Mouse (Mus musculus): ENCODE data around the gene Ahnak2. TPM values are rescaled to one million over a fixed set of nuclear protein-coding genes. Genes with fewer than 3 reads are reported as not detected.

Ahnak2 gene
- polyA plus RNA-seq, 1 experiment from 2014 or later = 0.25 TPM

DNA sequence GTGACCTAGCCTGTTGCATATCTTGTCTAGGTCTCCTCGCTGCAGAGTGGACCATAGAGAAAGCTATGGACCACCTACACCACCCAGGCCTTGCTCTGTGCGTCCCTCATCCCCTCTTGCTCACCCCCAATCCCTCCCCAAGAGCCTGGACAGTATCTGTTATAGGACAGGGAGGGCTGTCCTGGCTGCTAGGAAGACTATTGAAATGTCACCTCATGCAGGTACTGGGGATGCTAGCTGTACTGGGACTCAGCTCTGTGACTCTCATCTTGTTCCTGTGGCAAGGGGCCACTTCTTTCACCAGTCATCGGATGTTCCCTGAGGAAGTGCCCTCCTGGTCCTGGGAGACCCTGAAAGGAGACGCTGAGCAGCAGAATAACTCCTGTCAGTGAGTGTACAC is 39.3 kb downstream of the Ahnak2 start:
- H3K9ac ChIP-seq = no peak overlapping the region
- no peaks in the 10 kb centered on the region for H3K4me1 ChIP-seq
- H3K4me3 ChIP-seq = no peak overlapping the region
- H3K9me3 ChIP-seq (replicated peaks) = no peaks in the 10 kb centered on the region
- no peaks in the 10 kb centered on the region for H3K27me3 ChIP-seq
- H3K4me2 ChIP-seq = no peak overlapping the region
- ATAC-seq = no peak
- no peaks in the 10 kb centered on the region for H3K36me3 ChIP-seq (ENCODE audit: poor library complexity, severe bottlenecking)
- 79% methylated on average over 4 of the region's 4 CpGs for WGBS
- H3K27ac ChIP-seq = no peak overlapping the region

DNA sequence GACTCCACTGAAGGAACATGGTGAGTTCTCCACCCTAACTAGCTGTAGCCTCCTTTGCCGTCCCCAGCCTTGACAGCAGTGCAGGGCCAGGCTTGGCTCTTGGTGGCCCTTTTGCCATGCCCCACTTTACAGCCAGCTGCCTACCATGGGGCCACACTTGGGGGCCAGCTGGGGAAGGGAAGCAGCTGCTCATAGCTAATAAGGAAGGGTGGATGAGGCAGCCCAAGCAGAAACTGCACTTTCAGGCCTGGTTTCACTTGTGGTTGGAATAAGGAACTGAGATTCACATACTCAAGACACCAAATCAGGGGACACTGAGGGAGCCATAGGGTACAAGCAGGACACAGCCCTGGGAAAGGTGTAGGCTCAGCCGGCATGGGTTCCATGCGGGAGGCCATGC is 40.4 kb downstream of the Ahnak2 start:
- 86% methylated on average over 3 of the region's 3 CpGs for WGBS
- no peak for ATAC-seq
- Histone ChIP-seq H3K9ac (no peak overlapping the region), H3K27ac (no peak overlapping the region), H3K4me1 (no peaks in the 10 kb centered on the region), H3K36me3 (ENCODE audit: poor library complexity, severe bottlenecking) (no peaks in the 10 kb centered on the region), H3K4me3 (no peak overlapping the region), H3K9me3 (replicated peaks) (no peaks in the 10 kb centered on the region), H3K4me2 (no peak overlapping the region), H3K27me3 (no peaks in the 10 kb centered on the region)

DNA sequence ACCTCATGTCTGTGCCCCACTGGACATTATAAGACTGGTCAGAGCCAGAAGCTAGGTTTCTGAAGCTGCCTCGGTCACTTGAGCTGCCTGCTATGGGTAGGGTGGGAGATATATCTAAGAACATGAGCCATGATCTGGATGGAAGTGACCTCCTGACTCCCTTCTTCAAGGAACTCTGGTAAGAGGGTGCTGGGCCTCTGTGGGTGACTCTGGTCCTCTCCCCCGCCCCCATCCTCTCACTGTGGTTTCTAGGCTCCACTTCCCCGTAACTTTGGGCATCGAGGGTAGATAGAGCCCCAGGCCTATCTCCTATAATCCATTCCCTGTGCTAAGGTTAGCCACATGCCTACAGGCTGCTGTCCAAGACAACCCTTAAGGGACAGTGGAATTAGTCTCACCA is 41.0 kb downstream of the Ahnak2 start:
- Histone ChIP-seq H3K4me2 (no peak overlapping the region), H3K4me3 (no peak overlapping the region), H3K9ac (no peak overlapping the region), H3K9me3 (replicated peaks) (no peaks in the 10 kb centered on the region), H3K36me3 (ENCODE audit: poor library complexity, severe bottlenecking) (no peaks in the 10 kb centered on the region), H3K27ac (no peak overlapping the region), H3K4me1 (no peaks in the 10 kb centered on the region), H3K27me3 (no peaks in the 10 kb centered on the region)
- no peak for ATAC-seq
- 86% methylated on average over 4 of the region's 4 CpGs for WGBS

DNA sequence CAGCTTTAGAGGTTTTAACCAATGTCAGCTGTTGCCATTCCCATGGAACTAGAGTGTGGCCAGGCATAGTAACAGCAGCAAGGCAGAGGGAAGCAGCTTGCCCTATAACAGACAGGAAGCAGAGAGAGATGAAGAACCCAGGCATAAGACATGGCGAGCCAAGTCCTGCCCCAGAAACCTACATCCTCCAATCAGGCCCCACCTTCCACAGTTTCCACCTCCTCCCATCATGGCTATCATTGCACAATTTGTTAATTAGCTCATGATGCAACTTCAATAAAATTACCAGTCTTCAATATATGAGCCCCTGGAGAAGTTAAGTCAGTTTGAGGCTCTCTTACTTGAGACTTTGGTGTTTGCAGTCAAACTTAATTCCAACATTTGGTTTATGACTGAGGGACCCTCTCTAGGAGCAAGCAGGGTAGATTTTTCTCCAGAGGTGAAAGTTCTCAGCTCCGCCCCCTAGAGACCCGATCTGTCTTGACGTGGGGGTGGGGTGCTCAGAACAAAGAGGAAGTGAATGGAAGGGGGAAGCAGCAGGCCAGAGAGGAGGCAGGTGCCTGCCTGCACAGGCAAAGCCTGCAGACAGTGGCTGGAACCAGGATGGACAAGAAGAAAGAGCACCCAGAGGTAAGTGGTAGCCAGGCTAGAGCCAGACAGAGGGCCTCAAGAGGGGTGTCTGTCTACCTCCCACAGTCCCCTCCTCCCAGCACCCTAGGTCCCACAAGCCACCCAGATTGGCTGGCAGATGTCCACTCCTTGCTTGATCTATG is 42.1 kb downstream of the Ahnak2 start, which contains the start of gene Pld4:
TSS of gene Pld4 (plus strand) at position 502 of the 773 bp plus-strand sequence.
- H3K36me3 ChIP-seq (ENCODE audit: poor library complexity, severe bottlenecking) = no peaks in the 10 kb centered on the region
- no peaks in the 10 kb centered on the region for H3K27me3 ChIP-seq
- H3K4me3 ChIP-seq = no peak within 1 kb of the TSS
- H3K27ac ChIP-seq = no peak within 1 kb of the TSS
- ATAC-seq = no peak
- H3K4me1 ChIP-seq = no peaks in the 10 kb centered on the region
- 46% methylated on average over 4 of the region's 4 CpGs for WGBS
- H3K9me3 ChIP-seq (replicated peaks) = no peaks in the 10 kb centered on the region
- H3K4me2 ChIP-seq = no peak within 1 kb of the TSS
- H3K9ac ChIP-seq = no peak within 1 kb of the TSS

DNA sequence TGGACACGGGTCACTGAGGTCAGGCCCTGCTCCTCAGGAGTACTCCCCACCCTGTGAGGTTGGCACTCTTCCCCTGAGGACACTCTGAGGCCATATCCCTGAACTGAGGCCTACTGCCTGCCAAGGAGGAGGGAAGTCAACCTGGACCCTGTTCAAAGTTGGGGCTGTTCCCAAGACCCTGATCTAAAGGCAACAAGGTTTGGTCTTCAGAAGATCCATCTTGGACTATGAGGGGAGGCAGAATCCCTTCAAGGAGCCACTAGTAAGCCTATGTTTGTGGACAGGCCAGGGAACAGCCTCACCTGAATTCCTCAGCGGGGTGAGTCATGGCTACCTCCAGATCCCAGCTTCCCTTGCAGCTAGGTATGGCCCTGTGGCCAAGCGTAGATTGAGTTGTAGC is 43.0 kb downstream of the Ahnak2 start:
- H3K4me2 ChIP-seq = no peak overlapping the region
- no peak for ATAC-seq

DNA sequence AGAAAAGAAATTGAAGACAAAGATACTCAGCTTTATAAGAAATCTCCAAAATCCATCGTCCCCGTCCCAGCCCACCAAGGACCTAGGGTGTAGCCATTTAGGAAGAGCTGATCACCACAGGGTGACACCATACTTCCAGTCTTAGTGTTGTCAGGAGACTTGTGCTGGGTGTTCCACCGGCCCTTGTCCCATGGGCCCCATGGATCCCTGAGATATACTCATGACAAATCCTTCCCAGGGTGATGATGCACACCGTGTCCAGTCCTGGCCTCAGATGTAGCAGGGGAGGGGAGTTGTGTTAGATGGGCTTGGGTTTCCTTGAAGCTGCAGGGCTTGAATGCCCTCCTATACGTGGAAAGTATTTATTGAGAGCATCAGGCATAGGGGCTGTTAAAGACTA is 44.6 kb downstream of the Ahnak2 start:
- Histone ChIP-seq H3K27ac (no peak overlapping the region), H3K27me3 (no peaks in the 10 kb centered on the region), H3K9me3 (replicated peaks) (no peaks in the 10 kb centered on the region), H3K4me3 (no peak overlapping the region), H3K9ac (no peak overlapping the region), H3K4me2 (no peak overlapping the region), H3K4me1 (no peaks in the 10 kb centered on the region), H3K36me3 (ENCODE audit: poor library complexity, severe bottlenecking) (no peaks in the 10 kb centered on the region)
- 91% methylated on average over 5 of the region's 5 CpGs for WGBS
- ATAC-seq = no peak

More for the DNA sequence above, 43.0 kb downstream of the Ahnak2 start:
- Histone ChIP-seq H3K27ac (no peak overlapping the region), H3K27me3 (no peaks in the 10 kb centered on the region), H3K4me3 (no peak overlapping the region), H3K9me3 (replicated peaks) (no peaks in the 10 kb centered on the region), H3K4me1 (no peaks in the 10 kb centered on the region), H3K9ac (no peak overlapping the region), H3K36me3 (ENCODE audit: poor library complexity, severe bottlenecking) (no peaks in the 10 kb centered on the region)
- 89% methylated on average over 3 of the region's 3 CpGs for WGBS

DNA sequence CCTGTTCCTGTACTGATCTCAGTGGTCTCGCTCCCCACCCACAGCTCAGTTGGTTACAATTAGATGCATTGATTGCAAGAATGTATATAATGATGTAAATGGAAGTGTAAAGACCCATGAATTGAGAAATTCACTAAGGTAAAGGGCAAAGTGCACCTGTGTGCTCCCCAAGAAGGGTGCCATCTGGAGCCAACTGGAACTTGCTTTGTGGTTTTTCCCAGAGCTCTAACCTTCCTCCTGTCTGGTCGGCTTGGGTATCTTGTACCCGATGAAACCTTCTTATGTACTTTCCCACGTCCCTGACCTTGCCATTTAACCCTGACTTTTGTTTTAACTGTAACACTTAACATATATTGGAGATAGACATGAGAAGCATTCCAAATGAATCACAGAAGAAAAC is 46.6 kb downstream of the Ahnak2 start:
- H3K9me3 ChIP-seq (replicated peaks) = no peaks in the 10 kb centered on the region
- WGBS = 70% methylated on average over 4 of the region's 4 CpGs
- no peak for ATAC-seq
- H3K4me1 ChIP-seq = no peaks in the 10 kb centered on the region
- H3K9ac ChIP-seq = no peak overlapping the region
- no peaks in the 10 kb centered on the region for H3K36me3 ChIP-seq (ENCODE audit: poor library complexity, severe bottlenecking)
- no peak overlapping the region for H3K27ac ChIP-seq
- H3K27me3 ChIP-seq = no peaks in the 10 kb centered on the region
- no peak overlapping the region for H3K4me2 ChIP-seq
- no peak overlapping the region for H3K4me3 ChIP-seq

DNA sequence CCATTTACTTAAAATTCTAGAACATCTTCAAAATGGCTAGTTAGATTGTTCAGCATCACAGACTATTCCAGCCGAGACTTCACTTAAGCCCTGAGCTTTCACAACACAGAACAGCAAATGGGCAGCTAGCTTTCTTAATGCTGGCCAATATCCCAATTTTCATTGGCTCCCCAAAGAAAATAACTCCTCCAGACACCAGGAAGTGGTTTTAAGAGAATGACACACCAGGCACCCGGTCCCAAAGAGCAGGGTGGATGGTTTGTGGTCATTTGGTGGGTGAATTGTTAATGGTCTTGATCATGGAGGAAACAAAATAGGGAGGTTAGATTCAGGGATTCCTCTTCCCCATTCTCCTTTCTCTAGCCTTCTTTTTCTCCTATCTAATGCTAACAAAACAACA is 50.1 kb downstream of the Ahnak2 start:
- no peak overlapping the region for H3K9ac ChIP-seq
- no peak overlapping the region for H3K4me2 ChIP-seq
- H3K4me3 ChIP-seq = no peak overlapping the region
- no peaks in the 10 kb centered on the region for H3K9me3 ChIP-seq (replicated peaks)
- H3K27ac ChIP-seq = no peak overlapping the region
- H3K27me3 ChIP-seq = no peaks in the 10 kb centered on the region
- no peak for ATAC-seq
- WGBS = 65% methylated on average over 2 of the region's 2 CpGs
- peaks cover 9% of the 10 kb centered on the region for H3K4me1 ChIP-seq
- no peaks in the 10 kb centered on the region for H3K36me3 ChIP-seq (ENCODE audit: poor library complexity, severe bottlenecking)

DNA sequence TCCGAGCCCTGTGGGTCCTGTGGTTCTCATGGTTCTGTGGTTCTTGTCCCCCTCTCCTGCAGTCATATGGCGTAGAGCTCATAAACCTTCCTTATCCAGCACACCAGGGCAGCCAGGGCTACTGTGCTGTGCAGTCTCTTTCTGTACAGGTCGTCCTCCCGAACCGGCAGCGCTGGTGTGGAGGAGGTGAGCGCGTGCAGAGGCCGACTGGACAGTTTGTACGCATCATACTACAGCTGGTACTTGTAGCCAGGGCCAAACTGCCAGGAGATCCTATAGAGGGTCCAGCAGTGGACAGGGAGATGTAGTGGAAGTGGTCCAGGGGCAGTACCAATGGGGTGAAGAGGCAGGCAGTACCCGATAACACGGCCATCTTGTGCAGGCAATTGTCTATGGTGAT is 51.5 kb downstream of the Ahnak2 start:
- H3K27ac ChIP-seq = no peak overlapping the region
- no peaks in the 10 kb centered on the region for H3K27me3 ChIP-seq
- WGBS = 89% methylated on average over 12 of the region's 12 CpGs
- H3K9me3 ChIP-seq (replicated peaks) = no peaks in the 10 kb centered on the region
- H3K4me3 ChIP-seq = no peak overlapping the region
- no peaks in the 10 kb centered on the region for H3K36me3 ChIP-seq (ENCODE audit: poor library complexity, severe bottlenecking)
- H3K9ac ChIP-seq = no peak overlapping the region
- H3K4me1 ChIP-seq = peaks cover 16% of the 10 kb centered on the region
- no peak overlapping the region for H3K4me2 ChIP-seq
- ATAC-seq = no peak

DNA sequence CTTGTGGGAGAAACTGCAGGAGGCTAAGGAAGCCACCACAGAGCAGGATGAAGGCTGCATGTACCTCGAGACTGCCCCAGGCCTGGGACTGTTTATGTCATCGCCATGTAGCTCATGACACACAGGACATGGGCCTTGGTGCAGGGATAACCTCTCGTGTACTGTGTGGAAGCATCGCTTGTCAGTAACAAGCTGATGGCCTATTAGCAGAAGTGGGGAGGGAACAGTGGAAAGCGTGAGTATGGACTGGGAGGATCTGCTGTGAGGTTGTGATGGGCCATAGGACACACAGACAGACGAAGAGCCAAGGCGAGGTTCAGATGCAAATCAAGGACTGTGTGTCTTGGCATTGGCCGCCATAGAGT is 54.9 kb downstream of the Ahnak2 start:
- ATAC-seq = peak; percentile 9; the same call in 1 of the 2 replicates
- H3K4me2 ChIP-seq = no peak overlapping the region
- 77% methylated on average over 8 of the region's 8 CpGs for WGBS

DNA sequence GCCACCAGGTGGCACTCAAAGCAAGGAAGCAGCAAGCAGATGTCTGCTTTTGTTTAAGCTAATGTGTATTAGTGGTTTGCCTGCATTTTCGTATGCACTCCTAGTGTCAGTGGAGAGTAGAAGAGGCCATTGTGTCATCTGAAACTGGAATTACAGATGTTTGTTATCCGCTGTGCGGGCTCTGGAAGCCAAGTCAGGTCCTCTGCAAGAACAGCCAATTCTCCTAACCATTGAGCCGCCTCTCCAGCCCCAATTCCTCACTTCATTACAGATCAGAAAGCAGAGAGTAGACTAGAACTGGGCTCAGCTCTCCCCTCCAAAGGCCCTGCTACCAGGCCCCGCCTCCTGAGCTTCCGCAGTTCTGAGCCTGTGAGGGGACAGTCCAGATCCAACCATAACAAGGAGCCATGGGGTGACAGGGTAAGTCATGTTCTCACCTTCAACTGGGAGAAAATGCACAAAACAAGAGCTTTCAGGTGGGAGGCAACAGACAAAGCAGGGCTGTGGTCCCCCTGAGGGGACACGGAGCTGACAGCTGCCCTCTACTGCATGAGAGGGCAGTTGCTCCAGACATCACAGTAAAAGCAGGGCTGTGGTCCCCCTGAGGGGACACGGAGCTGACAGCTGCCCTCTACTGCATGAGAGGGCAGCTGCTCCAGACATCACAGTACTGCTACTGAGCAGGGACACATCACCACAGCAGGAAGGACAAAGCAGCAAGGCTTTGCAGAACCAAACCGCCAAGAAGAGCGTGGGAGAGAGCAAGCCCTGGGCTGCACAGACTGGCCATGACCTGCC is 55.5 kb downstream of the Ahnak2 start:
- H3K27ac ChIP-seq = peak overlapping the region; percentile 78
- H3K27me3 ChIP-seq = no peaks in the 10 kb centered on the region
- peaks cover 26% of the 10 kb centered on the region for H3K4me1 ChIP-seq
- peak overlapping the region; percentile 43 for H3K9ac ChIP-seq
- no peaks in the 10 kb centered on the region for H3K9me3 ChIP-seq (replicated peaks)
- WGBS = 21% methylated on average over 10 of the region's 10 CpGs
- H3K4me2 ChIP-seq = peak overlapping the region; percentile 15
- peaks cover 23% of the 10 kb centered on the region for H3K36me3 ChIP-seq (ENCODE audit: poor library complexity, severe bottlenecking)
- no peak overlapping the region for H3K4me3 ChIP-seq
- peak; percentile 44 for ATAC-seq

More for the DNA sequence above, 54.9 kb downstream of the Ahnak2 start:
- peak overlapping the region; percentile 43 for H3K9ac ChIP-seq
- H3K4me3 ChIP-seq = no peak overlapping the region
- H3K4me1 ChIP-seq = peaks cover 26% of the 10 kb centered on the region
- H3K27me3 ChIP-seq = no peaks in the 10 kb centered on the region
- H3K36me3 ChIP-seq (ENCODE audit: poor library complexity, severe bottlenecking) = peaks cover 23% of the 10 kb centered on the region
- H3K27ac ChIP-seq = peak overlapping the region; percentile 78
- no peaks in the 10 kb centered on the region for H3K9me3 ChIP-seq (replicated peaks)

DNA sequence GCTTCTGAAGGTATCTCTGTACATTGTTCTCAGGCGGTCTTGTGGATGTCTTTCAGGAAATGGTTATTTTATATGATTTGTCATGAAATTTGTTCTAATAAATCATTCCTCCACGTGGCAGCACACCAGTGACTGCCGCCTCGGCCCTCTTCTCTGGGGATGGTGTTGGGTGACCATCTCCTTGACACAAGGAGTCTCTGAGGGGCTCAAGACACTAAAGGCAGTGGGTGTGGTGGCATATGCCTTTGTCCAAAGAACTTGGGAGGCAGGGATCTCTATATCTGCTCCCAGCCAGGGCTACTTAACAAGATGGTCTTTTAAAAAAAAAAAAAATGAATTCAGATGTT is 56.0 kb downstream of the Ahnak2 start:
- Histone ChIP-seq H3K27me3 (no peaks in the 10 kb centered on the region), H3K4me3 (no peak overlapping the region), H3K4me2 (no peak overlapping the region), H3K9me3 (replicated peaks) (no peaks in the 10 kb centered on the region), H3K9ac (no peak overlapping the region), H3K27ac (0 out of 2 replicates have a peak overlapping the region, but pooled peaks have one; percentile 3), H3K4me1 (peaks cover 26% of the 10 kb centered on the region), H3K36me3 (ENCODE audit: poor library complexity, severe bottlenecking) (peaks cover 23% of the 10 kb centered on the region)
- WGBS = 84% methylated on average over 4 of the region's 4 CpGs
- peak; percentile 39 for ATAC-seq
